Mouse (Mus musculus): ENCODE measurements around the gene Asic3. TPM values are rescaled to one million over a fixed set of nuclear protein-coding genes. Genes with fewer than 3 reads are reported as not detected.

The Asic3 gene
- polyA plus RNA-seq, 1 experiment from 2014 or later: 0.80 TPM

DNA sequence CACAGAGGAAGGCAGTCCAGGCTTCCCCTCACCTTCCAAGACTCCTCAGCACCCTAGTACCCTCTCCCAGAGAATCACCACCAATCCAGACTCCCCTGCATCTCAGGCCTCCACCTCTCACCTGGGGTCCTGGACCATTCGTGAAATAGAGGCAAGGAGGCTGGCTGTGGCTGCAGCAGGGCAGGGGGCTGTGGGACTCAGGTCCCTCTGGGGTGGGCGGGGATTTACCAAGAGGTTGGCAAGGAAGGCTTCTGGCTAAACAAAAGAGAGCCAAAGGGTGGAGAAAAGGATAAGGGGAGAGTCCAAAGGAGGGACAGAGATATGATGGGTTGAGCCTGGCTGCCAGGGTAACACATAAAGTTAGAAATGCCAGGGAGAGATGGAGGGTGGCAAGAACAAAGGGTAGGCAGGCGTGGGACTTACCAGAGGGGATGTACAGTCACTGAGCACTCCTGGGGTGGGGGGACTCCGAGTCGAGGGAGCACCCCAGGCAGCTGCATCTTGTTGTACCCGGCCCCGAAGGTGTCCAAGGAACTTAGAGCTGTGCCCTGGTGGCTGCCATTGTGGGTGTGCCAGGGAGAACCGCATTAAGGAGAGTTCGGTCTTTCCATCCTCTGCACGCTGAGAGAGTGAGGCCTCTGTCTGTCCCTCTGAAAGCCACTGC lies 27.2 kb upstream of the Asic3 start:
- WGBS: 83% methylated on average over 10 of the region's 10 CpGs
- H3K4me2 ChIP-seq (replicated peaks): no peak overlapping the region

GRCm38 (mm10) chr5:24387264-24388241 lies 25.6 kb upstream of the Asic3 start:
- DNase-seq (ENCODE audit: low spot score) (peak; percentile 69), ATAC-seq (ENCODE audit: low FRiP score) (peak; percentile 49)
- Histone ChIP-seq H3K36me3 (replicated peaks; ENCODE audit: control insufficient read depth, insufficient read depth) (no peaks in the 10 kb centered on the region), H3K9ac (peak overlapping the region; percentile 56), H3K4me3 (replicated peaks; ENCODE audit: low read length) (peak overlapping the region; percentile 41), H3K4me1 (replicated peaks; ENCODE audit: control insufficient read depth, insufficient read depth, low read length) (peaks cover 14% of the 10 kb centered on the region), H3K27me3 (ENCODE audit: control insufficient read depth, insufficient read depth, low read length) (peaks cover 27% of the 10 kb centered on the region), H3K27ac (no peak overlapping the region), H3K4me2 (replicated peaks) (peak overlapping the region; percentile 87), H3K9me3 (ENCODE audit: control insufficient read depth, low read length) (no peaks in the 10 kb centered on the region)
- under 1% methylated on average over 68 of the region's 73 CpGs for WGBS

More for the DNA sequence above, 27.2 kb upstream of the Asic3 start:
- H3K36me3 ChIP-seq (replicated peaks; ENCODE audit: control insufficient read depth, insufficient read depth): no peaks in the 10 kb centered on the region
- no peak overlapping the region for H3K4me3 ChIP-seq (replicated peaks; ENCODE audit: low read length)
- peaks cover 27% of the 10 kb centered on the region for H3K27me3 ChIP-seq (ENCODE audit: control insufficient read depth, insufficient read depth, low read length)
- peaks cover 14% of the 10 kb centered on the region for H3K4me1 ChIP-seq (replicated peaks; ENCODE audit: control insufficient read depth, insufficient read depth, low read length)
- DNase-seq (ENCODE audit: low spot score) (no peak), ATAC-seq (ENCODE audit: low FRiP score) (no peak)
- H3K9ac ChIP-seq: no peak overlapping the region
- H3K27ac ChIP-seq: no peak overlapping the region
- no peaks in the 10 kb centered on the region for H3K9me3 ChIP-seq (ENCODE audit: control insufficient read depth, low read length)

DNA sequence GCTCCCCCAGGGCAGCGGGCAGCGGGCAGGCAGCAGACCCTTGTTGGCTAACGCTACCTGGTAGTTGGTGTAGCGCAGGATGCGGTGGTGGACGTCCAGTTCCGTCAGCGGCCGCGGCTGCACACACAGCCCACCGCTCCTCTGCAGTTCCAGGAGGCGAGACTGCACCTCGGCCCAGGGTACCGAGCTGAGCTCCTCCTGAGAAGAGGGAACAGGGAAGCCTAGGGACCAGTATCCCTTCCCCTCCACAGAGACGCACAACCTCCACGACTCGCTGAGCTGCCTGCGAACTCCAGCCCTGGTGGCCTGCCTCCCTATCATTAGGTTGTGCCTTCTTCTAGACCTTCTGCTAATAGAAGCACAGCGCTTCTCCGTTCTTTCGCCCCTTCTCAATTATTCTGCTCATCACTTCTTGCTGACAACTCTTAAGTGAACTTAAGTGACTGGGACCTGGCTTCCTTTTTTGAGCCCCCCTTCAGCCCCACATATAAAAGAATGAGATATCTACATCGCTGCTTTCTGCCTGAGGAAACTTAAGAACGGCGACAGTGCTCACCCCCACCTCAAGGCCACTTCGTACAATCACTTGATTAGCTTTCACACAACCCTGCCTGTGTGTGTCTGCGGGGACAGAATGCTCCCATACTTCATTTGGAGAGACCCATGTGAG lies 24.8 kb upstream of the Asic3 start:
- H3K27me3 ChIP-seq (ENCODE audit: control insufficient read depth, insufficient read depth, low read length): peaks cover 27% of the 10 kb centered on the region
- no peak for ATAC-seq (ENCODE audit: low FRiP score)
- DNase-seq (ENCODE audit: low spot score): no peak
- no peaks in the 10 kb centered on the region for H3K9me3 ChIP-seq (ENCODE audit: control insufficient read depth, low read length)
- H3K4me3 ChIP-seq (replicated peaks; ENCODE audit: low read length): peak overlapping the region; percentile 41
- no peak overlapping the region for H3K27ac ChIP-seq
- H3K36me3 ChIP-seq (replicated peaks; ENCODE audit: control insufficient read depth, insufficient read depth): no peaks in the 10 kb centered on the region
- peaks cover 9% of the 10 kb centered on the region for H3K4me1 ChIP-seq (replicated peaks; ENCODE audit: control insufficient read depth, insufficient read depth, low read length)
- peak overlapping the region; percentile 56 for H3K9ac ChIP-seq
- peak overlapping the region; percentile 87 for H3K4me2 ChIP-seq (replicated peaks)
- 22% methylated on average over 26 of the region's 26 CpGs for WGBS

GRCm38 (mm10) chr5:24389011-24389657 lies 24.1 kb upstream of the Asic3 start:
- Histone ChIP-seq H3K4me3 (replicated peaks; ENCODE audit: low read length) (no peak overlapping the region), H3K36me3 (replicated peaks; ENCODE audit: control insufficient read depth, insufficient read depth) (no peaks in the 10 kb centered on the region), H3K9ac (no peak overlapping the region), H3K4me1 (replicated peaks; ENCODE audit: control insufficient read depth, insufficient read depth, low read length) (peaks cover 9% of the 10 kb centered on the region), H3K9me3 (ENCODE audit: control insufficient read depth, low read length) (no peaks in the 10 kb centered on the region), H3K27me3 (ENCODE audit: control insufficient read depth, insufficient read depth, low read length) (peaks cover 27% of the 10 kb centered on the region), H3K27ac (no peak overlapping the region), H3K4me2 (replicated peaks) (no peak overlapping the region)
- no peak for ATAC-seq (ENCODE audit: low FRiP score)
- WGBS: 56% methylated on average over 6 of the region's 7 CpGs
- DNase-seq (ENCODE audit: low spot score): no peak

- no peak overlapping the region for H3K4me2 ChIP-seq (replicated peaks)
- no peak overlapping the region for H3K9ac ChIP-seq
- WGBS: 83% methylated on average over 4 of the region's 4 CpGs
- H3K27ac ChIP-seq: no peak overlapping the region
- no peak for DNase-seq (ENCODE audit: low spot score)
- ATAC-seq (ENCODE audit: low FRiP score): no peak
- peaks cover 27% of the 10 kb centered on the region for H3K27me3 ChIP-seq (ENCODE audit: control insufficient read depth, insufficient read depth, low read length)
- peaks cover 9% of the 10 kb centered on the region for H3K4me1 ChIP-seq (replicated peaks; ENCODE audit: control insufficient read depth, insufficient read depth, low read length)
- H3K36me3 ChIP-seq (replicated peaks; ENCODE audit: control insufficient read depth, insufficient read depth): no peaks in the 10 kb centered on the region
- no peak overlapping the region for H3K4me3 ChIP-seq (replicated peaks; ENCODE audit: low read length)
- no peaks in the 10 kb centered on the region for H3K9me3 ChIP-seq (ENCODE audit: control insufficient read depth, low read length)
These were observed 23.6 kb upstream of the Asic3 start for GRCm38 (mm10) chr5:24389658-24390020.

- Histone ChIP-seq H3K27me3 (ENCODE audit: control insufficient read depth, insufficient read depth, low read length) (peaks cover 16% of the 10 kb centered on the region), H3K36me3 (replicated peaks; ENCODE audit: control insufficient read depth, insufficient read depth) (no peaks in the 10 kb centered on the region), H3K4me2 (replicated peaks) (no peak within 1 kb of the TSS), H3K4me1 (replicated peaks; ENCODE audit: control insufficient read depth, insufficient read depth, low read length) (peaks cover 16% of the 10 kb centered on the region), H3K9ac (no peak within 1 kb of the TSS), H3K27ac (no peak within 1 kb of the TSS), H3K4me3 (replicated peaks; ENCODE audit: low read length) (no peak within 1 kb of the TSS), H3K9me3 (ENCODE audit: control insufficient read depth, low read length) (no peaks in the 10 kb centered on the region)
- DNase-seq (ENCODE audit: low spot score): no peak
- 82% methylated on average over 7 of the region's 7 CpGs for WGBS
- no peak for ATAC-seq (ENCODE audit: low FRiP score)
These were observed 21.3 kb upstream of the Asic3 start, which contains the start of gene Atg9b for GRCm38 (mm10) chr5:24391864-24392263. Gene Atg9b, minus strand, starts transcription at chr5:24392143.

DNA sequence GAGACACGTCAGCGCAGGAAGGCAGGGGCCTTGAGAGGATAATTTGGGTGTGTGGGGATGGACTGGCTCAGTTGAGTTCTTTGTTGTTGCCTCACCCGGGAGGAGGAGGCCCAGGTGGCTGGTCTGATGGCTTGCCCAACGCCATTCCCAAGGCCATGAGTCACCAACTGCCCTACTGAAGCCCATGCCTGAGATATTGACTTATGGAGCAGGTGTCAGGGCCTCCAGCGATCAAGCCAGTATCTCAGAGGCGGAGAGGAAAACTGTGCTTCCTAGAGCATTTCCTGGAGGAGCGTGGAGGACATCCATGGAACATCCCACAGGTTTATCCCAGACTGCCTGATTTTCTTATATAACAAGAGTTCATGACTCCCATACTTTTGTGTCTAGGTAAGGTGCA lies 20.5 kb upstream of the Asic3 start:
- H3K36me3 ChIP-seq (replicated peaks; ENCODE audit: control insufficient read depth, insufficient read depth): no peaks in the 10 kb centered on the region
- no peaks in the 10 kb centered on the region for H3K9me3 ChIP-seq (ENCODE audit: control insufficient read depth, low read length)
- no peak overlapping the region for H3K4me2 ChIP-seq (replicated peaks)
- 82% methylated on average over 7 of the region's 7 CpGs for WGBS
- H3K9ac ChIP-seq: no peak overlapping the region
- no peak overlapping the region for H3K4me3 ChIP-seq (replicated peaks; ENCODE audit: low read length)
- H3K4me1 ChIP-seq (replicated peaks; ENCODE audit: control insufficient read depth, insufficient read depth, low read length): peaks cover 7% of the 10 kb centered on the region
- DNase-seq (ENCODE audit: low spot score) (no peak), ATAC-seq (ENCODE audit: low FRiP score) (no peak)
- H3K27ac ChIP-seq: no peak overlapping the region
- H3K27me3 ChIP-seq (ENCODE audit: control insufficient read depth, insufficient read depth, low read length): peaks cover 11% of the 10 kb centered on the region

GRCm38 (mm10) chr5:24393392-24393997 lies 19.7 kb upstream of the Asic3 start, which contains the start of gene Abcb8:
Gene Abcb8, plus strand, starts transcription at chr5:24393663.
- WGBS: 19% methylated on average over 7 of the region's 7 CpGs
- Histone ChIP-seq H3K27ac (peak within 1 kb of the TSS; percentile 86), H3K27me3 (ENCODE audit: control insufficient read depth, insufficient read depth, low read length) (peaks cover 11% of the 10 kb centered on the region), H3K4me3 (replicated peaks; ENCODE audit: low read length) (peak within 1 kb of the TSS; percentile 43), H3K9ac (peak within 1 kb of the TSS; percentile 54), H3K9me3 (ENCODE audit: control insufficient read depth, low read length) (no peaks in the 10 kb centered on the region), H3K36me3 (replicated peaks; ENCODE audit: control insufficient read depth, insufficient read depth) (no peaks in the 10 kb centered on the region), H3K4me2 (replicated peaks) (peak within 1 kb of the TSS; percentile 57), H3K4me1 (replicated peaks; ENCODE audit: control insufficient read depth, insufficient read depth, low read length) (peaks cover 7% of the 10 kb centered on the region; the same call in 1 of the 2 replicates)
- DNase-seq (ENCODE audit: low spot score) (peak; percentile 80), ATAC-seq (ENCODE audit: low FRiP score) (no peak)
